Mouse (Mus musculus) right cerebral cortex, postnatal 10 days (tissue): ENCODE data around the gene Cacnb4.

Source experiments
- DNase-seq, 2 experiments: peaks; one replicate each; pipeline ENCODE4 v3.0.0; 2021; ENCODE audit warnings: low spot score in 2 of 2

Cacnb4 gene

DNA sequence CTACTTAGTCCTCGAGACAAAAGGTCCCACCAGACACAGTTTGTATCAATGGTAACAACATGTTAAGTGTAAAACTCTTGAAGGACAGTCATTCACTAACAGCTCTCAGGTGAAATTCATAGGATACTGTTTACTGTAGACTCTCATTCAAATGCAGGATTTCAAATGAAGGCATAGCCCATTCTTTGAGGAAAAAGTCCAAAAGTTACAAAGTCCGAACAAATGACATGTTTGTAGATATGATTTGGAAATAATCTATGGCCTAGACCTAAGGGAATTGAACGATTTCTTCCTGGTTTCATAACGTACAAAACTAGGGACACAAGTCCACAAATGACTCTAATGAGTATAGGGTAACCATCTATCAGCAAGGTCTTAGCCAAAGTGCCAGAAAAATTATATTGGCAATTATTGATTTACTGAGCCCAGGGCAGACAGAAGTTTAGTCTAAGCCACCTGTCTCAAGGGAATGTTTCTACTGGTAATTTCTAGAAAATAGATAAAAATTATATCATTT, 206.5 kb downstream of the Cacnb4 start:
- DNase-seq: no peak

DNA sequence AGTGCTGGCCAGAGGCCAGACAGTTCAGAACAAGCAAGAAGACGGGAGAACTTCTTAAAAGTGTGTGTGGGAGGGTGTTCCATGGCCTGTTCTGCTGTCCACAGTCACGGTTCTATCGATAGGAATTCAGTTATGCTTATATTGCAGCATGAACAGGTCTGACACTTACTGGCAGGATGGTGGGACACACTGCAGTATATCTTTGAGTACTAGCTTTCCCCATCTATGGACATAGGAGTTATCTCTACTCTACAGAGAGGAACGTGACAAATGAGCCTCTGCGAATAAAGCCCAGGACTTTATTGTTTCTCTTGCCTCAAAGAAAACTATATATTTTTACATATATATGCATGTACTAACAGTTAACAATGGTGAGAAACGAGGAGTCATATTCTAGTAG, 209.0 kb downstream of the Cacnb4 start:
- DNase-seq: no peak

DNA sequence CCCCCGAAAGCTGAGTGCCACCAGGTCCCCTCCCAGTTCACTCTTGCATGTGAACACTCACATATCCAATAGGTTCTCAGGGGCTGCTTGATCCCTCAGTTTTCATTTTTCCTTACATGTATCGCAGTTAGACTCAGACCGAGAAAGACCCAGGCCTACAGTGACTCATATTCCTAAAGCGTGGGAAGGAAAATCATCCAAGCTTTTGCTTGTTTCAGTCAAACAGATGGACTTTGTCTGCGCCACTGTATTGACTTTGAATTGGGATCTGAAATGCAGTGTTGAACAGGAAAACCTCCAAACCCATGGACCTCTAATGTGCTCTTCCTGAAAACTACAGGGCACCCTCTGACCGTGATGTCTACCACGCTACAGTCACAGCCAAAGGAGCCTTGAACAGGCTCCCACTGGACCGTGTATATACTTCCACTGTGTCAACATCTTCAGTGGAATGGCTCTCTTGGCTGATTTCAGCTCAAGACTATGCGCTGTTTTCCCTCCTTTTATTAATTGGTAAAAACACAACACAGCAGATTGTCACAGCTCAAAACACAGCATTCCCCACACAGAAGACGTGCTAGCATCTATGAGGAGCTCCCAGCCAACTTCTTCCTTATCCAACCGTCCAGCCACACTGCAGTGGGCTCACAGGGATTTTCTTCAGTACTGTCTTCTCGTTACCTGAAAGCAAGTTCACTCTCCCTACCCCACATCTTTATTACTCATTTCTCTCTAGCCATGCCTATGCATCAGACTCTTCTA, 215.2 kb downstream of the Cacnb4 start:
- DNase-seq: no peak

DNA sequence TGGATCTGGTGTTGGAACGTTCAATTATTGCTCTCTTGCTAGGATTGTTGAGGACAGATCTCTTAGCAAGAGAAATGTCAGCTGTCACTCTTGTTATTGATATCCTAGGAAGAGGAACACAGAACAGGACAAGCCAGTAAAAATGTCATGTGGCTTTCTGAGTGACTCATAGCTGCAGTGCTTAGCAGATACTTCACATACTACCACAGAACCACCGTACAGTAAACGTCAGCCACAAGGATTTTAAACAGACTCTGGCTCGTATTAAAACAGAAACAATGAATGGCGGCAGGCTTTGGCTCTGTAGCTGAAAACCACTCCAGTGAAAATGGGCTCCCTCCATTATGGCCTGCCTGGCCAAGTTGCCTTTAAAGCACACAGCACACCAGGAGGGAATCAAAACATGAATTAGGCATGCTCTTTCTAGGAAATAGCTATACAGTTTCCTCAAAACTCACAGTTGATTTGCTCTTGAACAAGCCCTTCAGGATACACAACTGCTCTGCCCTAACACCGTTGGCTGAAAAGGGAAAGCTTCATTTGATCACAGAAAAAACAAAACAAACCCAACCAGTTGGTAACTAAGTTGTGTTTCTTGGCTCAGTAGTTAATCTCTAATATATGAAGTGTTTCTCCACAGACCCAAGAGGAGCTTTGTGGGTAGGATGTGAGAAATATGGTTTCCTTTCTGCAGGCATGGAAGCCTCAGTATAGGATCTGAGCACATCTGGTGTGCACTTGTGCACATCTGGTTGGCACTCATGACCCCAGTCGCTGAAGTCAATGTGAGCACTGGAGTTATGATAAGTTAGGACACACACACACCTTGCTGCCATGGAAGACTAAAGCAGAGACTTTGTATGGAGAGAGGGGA, 220.8 kb downstream of the Cacnb4 start:
- no peak for DNase-seq

DNA sequence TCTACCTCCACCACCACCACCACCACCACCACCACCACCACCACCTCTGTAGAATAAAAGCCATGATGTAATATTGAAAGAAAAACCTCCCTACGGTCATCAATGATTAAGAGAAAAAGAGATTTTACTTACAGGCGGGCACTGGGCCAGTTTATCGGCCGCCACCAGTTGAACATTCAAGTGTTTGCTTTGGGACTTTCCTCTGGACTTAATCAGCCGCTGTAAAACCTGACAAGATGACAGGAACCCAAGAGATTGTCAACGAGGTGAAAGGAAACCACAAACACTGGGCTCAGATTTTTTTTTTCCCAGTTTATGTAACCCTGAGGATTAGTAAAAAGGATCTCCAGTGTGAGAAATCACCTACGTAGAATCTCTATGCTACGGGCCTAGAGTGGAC, 226.8 kb downstream of the Cacnb4 start:
- DNase-seq: no peak

DNA sequence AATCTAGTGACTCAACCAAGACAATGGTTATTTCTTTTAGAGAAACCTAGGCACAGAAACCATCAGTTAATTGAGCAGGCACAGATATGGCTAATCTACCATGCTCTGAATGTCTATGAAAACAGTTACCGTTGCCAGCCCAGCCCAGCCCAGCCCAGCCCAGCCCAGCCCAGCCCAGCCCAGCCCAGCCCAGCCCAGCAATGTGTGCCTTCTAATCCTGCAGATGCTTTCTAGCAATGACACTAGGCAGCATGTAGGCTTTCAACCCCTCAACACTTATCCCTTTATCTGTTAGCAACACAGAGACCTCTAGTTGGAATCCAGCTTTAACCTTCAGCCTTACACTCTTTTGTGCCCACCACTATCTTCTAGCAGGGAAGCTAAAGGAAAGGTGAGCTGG, 227.7 kb downstream of the Cacnb4 start:
- DNase-seq: no peak

DNA sequence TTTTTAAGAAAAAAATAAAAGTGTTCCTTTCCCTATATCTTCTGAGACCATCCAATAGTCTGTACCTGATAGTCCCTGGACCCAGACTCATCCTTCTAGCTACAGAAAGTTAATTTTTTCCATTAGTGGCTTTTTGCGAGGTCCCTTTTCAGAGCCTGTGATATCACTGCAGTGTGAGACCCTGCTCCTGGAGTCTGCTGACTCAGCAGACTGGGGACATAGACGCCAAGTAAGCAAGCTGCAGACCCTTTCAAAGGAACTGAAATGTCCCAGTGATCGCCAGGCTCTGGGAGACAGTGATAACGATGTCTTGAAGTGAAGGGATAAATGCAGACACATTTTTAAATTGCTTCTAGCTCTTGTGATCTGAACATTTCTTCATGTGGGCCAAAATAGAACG, 230.0 kb downstream of the Cacnb4 start:
- no peak for DNase-seq

DNA sequence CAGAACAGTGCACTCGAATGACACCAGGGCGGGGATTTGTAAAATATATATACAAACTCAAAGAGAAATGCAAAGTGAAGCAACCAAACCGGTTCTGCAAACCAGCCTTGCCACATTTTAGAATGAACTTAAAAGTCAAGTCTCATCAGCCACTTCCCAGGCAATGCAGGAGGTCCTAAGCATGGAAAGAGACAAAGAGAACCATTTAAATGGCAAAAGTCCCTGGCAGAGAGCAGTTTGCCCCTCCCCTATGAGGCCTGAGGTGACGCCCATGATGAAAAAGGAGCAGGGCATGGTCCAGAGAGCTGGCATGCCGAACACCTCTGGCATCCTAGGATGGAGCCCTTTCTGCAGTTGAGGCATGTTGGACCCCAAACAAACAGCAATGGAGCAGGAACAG, 234.5 kb downstream of the Cacnb4 start:
- no peak for DNase-seq

DNA sequence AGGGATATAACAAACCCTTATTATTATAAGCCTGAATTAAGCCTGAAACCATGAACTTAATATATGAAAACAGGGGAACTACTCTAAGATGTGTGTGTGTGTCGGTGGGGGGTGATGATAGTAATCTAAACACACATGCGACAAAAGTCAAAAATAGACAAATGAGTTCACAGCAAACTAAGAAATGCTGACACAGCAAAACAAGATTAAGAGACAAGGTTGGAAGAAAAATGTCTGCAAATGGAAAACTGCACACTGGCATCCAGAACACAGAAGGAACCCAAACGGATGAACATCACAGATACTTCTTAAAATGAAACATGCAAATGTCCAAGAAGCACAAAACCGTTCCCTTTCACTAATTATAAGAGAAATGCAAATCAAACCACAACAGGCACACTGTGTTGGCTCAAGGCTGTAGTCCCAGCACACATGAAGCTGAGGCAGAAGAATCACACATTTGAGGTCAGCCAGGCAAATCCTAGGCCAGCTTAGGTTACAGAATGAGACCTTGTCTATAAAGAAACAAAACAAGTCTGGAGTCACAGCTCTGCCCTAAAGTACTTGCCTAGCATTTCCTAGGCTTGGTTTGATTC, 236.1 kb downstream of the Cacnb4 start:
- no peak for DNase-seq

DNA sequence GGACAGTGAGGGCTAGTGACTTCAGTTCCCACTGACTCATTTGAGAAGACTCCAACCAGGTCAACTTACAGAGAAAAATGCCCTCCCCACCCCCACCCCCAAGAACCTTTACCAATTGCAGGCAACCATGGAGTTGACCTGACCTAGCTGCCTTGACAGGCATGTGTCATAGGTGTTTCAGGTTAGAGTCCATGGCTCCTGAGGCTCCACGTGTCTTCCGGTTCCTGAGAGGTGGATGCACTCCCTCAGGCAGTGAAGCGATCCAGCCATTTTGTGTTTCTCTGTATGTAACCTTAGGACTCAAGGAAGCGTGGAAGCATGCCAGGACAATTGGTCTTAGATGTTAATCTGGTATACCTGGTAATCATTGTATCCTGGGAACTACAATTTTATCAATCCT, 238.2 kb downstream of the Cacnb4 start:
- no peak for DNase-seq

DNA sequence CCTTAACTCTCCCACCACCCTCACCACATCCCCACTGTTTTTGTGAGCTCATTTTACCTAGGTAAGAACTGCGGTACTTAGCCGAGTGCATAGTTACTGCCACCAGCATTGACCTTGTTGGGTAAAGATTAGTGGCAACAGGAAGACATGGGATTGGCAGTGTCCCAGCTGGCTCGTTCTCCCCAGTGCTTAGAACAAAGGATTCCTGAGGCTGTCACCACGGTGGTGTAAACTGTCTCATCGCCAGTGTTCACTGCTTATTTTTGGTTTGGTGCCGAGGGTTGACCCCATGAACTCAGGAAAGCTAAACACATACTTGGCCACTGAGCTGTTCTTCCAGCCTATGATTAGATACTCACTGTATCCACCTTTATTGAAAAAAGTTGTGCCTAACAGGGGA, 238.6 kb downstream of the Cacnb4 start:
- peak in 1 of 2 experiments; percentile 51 for DNase-seq

DNA sequence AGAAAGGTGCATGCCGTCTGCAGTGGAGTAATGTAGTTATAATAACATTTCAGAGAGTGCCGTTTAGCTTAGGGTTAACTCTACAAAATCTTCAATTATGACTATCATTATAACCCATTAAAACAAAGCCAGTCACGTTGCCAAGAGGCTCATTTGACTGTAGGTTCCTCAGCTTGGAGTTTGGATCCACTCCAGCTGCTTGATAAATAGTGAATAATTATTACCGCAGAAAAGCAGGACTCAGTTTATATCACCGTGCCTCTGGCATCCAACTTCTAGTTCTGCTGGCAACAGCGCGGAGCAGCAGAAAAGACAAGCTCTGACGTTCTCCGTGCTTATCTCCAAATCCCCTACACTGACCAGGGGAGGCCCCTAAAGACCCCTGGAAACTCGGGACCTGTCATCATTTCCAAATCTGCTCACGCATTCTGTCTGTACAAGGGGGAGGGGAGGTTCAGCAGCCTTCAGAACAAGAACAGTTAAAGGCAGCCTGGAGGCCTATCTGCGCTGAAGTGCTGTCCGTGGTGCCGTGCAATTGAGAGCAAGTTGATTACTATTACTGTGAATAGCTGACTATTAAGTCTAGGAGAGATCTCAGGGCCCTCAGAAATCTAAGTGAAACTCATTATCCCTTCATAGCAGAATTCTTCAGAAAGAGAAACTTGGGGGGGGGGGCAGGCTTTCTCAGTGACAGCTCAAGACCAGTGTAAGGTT, 240.6 kb downstream of the Cacnb4 start:
- no peak for DNase-seq

DNA sequence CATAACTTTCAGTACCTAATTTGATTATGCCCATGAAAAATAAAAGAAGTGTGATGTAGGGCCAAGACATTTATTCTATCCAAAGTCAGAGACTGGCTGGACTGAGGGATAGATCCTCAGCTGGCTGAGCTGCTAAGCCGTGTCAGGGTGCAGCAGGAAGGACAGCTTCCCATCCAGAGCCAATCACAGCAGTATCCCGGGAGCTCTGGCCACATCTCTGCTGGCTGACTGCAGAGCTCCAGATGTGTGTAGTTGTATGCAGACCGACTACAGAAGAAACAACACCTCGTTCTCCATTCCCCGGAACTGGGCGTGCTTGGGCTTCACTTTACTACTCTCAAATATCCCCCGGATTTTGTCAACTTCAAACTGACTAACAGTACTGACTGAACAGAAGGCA, 243.3 kb downstream of the Cacnb4 start:
- DNase-seq: no peak

DNA sequence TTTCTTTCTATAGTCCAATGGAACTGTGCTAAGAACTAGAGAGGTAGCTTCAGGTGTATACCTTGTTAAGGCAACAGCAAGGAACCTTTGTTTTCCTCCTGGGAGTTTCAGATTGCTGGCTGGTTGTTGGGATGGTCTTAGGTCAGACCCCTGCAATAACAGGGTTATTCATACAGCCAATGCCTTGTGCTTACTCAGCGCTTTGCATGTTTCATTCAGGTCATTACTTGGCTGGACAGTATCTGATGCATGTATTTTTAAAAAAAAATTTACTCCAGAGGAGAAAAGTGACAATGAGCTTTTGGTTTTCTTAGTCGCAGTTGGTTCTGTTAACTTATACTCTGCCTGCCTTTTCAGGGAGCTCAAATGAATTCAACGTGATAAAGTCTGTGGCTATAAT, 249.2 kb downstream of the Cacnb4 start:
- no peak for DNase-seq

DNA sequence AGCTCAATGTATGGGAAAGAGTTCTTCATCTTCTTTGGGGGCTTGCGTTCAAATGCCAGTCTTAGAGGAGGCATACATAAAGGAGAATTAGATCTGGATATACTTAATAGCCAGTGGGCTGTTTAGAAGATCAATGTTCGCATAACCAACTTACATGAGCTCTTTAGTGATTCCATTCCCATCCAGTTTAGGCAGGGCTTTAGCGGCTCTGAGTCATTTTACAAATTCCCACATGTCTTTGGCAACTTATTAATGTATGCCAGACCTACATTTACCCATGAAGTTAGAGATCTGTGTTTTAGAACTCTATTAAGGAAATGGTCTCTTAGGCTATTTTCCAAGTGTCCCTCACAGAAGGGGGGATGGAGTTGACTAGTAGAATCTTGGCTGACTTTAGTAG, 250.6 kb downstream of the Cacnb4 start:
- DNase-seq: no peak

DNA sequence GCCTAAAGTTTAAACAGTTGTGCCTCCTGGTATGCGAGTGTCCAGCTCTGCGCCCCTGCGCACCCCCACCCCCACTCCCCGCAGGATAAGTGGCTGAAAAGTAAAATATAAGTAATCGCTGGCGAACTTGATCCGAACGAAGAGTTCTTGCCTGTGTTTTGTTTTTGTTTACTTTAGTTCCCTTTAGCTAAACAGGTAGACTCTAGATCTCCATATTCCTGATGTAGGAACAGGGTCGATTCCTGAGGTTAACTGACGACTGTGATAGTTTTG, 251.2 kb downstream of the Cacnb4 start:
- no peak for DNase-seq

DNA sequence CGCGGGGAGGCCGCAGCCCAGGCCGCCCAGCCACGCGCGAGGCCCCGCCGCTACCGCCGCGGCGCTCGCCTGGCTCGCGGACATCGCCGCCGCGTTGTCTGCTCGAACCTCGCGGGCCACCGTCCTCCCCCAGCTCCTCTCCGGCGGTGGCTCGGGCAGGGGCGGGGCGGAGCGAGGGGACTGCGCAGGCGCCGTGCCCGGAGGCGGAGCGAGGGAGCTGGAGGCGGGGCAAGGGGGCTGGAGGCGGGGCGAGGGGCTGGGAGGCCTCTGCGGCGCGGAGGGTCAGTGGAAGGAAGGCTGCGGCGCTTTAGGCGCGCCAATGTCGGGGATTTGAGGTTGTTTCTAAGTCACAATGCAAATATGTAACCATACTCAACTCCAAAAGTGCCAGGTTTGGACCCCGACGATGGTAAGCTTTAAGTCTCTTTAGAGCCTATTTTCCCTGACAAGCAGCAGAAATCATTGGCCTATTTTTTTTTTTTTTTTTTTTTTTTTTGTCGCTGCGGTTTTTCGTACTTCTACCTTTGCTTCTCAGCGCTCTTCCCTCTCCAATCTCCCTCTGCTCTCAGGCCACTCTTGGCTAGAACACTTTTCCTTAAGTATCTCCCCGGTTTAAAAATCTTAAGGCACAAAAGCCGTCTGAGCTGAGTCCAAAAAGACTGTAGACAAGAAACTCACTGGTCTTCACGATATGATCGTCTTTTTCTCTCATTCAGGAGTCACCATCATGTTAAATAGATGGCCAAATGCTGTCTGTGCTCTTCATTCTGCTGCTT, 251.7 kb downstream of the Cacnb4 start, which contains the start of gene Arl5a:
TSS of gene Arl5a (minus strand) at position 155 of the 776 bp plus-strand sequence.
- peak; percentile 96 to 98 for DNase-seq

DNA sequence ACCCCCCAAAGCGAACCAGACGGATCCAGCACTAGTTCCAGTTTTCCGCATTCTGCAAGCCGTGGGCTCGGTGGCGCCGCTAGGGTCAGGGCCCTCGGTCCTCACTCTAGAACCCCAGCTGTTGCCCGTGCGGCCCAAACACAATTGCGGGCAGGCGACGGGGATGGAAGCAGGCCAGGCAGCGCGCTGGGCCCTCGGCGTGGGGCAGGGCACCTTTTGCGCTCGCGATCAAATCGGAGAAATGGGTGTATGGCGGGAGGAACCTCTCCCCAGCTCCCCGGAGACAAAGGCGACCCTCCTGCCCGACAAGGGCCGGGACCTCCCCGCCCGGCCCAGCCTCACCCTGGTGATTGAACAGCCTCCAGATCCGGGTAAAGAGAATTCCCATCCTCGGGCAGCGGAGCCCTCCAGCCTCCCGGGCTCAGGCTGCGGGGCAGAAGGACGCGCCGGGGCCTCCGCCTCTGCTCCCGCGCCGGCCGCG, 252.3 kb downstream of the Cacnb4 start:
- peak; percentile 63 to 66 for DNase-seq

DNA sequence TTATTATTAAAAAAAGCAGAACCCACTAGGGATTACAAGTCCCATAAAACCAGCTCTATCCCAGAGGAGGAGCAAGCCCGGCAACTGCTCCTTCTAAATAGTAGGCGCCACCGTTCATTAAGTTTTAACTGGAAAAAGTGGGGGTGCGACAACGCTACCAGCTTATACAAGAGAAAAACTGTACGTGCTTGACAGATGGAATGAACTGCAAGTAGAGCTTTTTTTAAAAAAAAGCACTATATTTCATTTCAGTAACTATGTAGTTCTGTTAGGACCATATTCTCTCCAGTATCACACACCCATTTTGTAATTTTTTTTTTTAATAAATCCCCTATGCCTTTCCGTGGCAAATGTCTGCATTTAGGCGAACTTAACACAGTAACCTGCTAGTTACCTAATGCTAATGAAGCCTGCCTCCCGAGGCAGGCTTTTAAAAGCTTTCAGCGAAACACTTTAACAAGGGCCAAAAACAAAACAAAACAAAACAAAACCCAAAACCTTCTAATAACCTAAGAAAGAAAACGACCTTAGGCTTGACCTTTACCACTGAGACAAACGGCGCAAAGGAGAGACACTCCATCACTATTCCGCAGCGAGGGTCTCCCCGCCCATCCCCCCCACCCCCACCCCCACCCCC, 252.9 kb downstream of the Cacnb4 start:
- DNase-seq: peak in 1 of 2 experiments; percentile 55

DNA sequence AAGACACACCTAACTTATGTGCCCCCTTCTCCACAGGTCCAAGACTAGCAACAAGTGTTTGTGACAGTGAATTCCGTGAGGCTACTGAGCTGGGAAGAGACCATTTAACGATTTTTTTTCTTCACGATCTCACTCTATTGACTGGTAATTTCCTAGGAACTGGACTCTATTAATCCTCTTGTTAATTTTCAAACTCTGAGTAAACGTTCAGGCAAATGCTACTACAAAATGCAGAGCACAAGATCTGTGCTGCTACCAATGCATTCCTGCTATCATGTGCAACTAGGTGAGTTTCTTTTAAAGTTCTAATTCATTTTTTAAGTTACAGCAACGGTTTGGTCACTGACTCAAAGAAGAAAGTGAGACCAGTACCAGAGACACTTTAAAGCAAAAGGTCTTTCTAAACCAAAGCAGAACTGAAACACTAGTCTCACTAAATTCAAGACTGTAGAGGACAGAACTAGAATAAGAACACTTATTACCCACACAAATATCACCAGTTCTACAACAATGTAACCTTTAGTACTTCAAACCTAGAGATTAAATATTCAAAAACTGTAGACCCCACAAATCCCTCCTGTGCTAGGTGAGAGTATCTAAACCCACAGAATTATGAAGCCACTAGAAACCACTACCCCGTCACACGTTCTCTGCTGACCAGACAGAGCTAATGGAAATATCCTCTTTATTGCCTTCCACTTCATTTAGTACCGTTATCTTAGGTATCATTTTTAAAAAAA, 253.6 kb downstream of the Cacnb4 start:
- no peak for DNase-seq
